Mouse (Mus musculus) layer of hippocampus, adult 2 months (tissue): ENCODE results near the gene Snx18. TPM values are rescaled to one million over a fixed set of nuclear protein-coding genes. Genes with fewer than 3 reads are reported as not detected.

Experiments
- DNase-seq, 2 experiments: peaks; one replicate each; pipeline ENCODE4 v3.0.0; 2022; ENCODE audit warnings: low spot score in 2 of 2
- H3K27ac ChIP-seq: fragments of 200-600 bp; 2 replicates; pipeline ENCODE4 v1.8.1; 2022
- H3K4me3 ChIP-seq: fragments of 200-600 bp; 2 replicates; pipeline ENCODE4 v1.8.1; 2022; ENCODE audit warnings: mild to moderate bottlenecking
- CTCF ChIP-seq: fragments of 200-600 bp; conservative IDR thresholded peaks from 2 replicates; pipeline ENCODE4 v1.8.1; 2022; ENCODE audit warnings: antibody characterized with exemption, mild to moderate bottlenecking, moderate library complexity
- total RNA-seq, 2 experiments: library from RNA; stranded (reverse); gene quantifications; 2 replicates each; pipeline ENCODE4 v1.2.3; 2021

The Snx18 gene
- total RNA-seq, 2 experiments from 2014 or later, result 20.1 to 20.6 TPM

DNA sequence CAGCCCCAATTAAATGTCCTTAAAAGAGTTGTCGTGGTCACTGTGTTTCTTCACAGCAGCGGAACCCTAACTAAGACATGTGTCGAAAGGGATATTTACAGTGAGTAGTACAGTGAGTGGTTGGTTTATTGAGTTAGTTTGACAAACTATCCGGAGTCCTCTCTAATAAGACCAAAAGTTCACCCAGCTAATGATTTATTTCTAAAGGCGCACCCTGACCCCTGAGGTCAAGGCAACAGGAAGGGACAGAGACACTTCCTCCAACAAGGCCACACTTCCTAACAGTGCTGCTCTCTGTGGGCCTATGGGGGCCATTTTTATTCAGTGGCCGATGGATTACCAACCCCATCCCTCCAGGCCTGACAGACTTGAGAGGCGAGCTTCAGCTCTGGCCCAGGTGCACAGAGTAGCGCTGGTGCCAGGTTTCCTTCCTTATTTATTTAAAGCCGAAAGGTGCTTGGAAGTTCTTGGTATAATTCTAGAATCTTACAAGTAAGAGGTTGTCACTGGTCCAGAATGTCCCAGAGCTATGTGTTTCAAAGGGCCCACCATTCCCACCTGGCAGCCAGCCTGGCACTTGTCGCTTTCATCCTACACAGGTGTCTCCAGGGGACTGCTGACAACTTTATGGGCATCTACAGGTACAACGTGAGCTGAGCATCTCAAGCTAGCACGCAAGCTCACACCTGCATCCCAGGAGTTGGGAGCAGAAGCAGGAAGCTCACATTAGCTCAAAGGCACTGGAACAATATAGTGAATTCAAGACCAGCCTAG, 16.3 kb downstream of the Snx18 start:
- DNase-seq, result no peak
- Histone ChIP-seq H3K27ac (peak overlapping the region; percentile 61; the same call in 1 of the 2 replicates), H3K4me3 (no peak overlapping the region)
- no peak for TF ChIP-seq CTCF

DNA sequence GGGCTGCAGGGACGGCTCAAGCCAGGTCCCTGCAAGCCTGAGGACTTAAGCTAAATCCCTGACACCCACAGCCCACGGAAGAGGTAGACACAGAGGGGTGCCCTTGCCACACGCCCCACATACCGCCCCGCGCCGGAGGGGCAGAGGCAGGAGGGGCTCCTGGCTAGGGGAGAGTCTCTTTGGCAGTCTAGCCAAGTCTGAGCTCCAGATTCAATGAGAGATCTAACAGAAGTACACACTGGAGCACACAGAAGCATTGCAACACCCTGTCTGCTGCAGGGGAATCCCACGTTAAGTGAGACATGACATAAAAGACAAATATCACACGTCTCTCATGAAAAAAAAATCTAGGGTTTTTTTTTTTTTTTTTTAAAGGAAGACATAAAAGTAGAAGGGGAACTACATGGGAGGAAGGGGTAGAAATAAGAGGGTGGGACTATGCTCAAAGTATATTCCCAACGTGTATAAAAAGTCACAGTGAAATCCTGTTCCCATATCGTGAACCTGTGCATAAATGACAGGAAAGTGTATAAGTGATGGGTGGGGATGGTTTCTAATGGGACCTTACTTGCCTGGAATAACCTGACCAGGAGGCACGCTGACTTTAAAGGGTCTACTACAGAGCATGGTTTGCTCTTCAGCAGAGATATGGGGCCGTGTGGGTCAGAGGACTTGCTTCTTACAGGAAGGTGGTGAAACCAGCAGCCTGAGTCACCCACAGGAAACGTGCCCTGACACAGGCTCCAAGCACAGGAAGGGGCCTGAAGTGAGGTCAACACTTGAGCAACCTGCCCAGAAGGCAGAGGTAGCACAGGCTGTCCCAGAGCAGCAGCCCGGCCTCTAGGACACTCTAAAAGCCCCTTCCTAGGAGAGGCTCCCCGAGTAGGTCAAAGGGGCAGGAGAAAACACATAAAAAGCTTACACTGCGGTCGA, 17.6 kb downstream of the Snx18 start:
- no peak overlapping the region for H3K4me3 ChIP-seq
- no peak overlapping the region for H3K27ac ChIP-seq
- TF ChIP-seq CTCF, result no peak
- DNase-seq, result no peak

- Histone ChIP-seq H3K4me3 (no peak overlapping the region), H3K27ac (no peak overlapping the region)
- no peak for DNase-seq
- TF ChIP-seq CTCF, result no peak
These were observed 18.4 kb downstream of the Snx18 start for GRCm38 (mm10) chr13:113599701-113600530.

GRCm38 (mm10) chr13:113597616-113598015, 20.7 kb downstream of the Snx18 start:
- no peak overlapping the region for H3K27ac ChIP-seq
- no peak for DNase-seq
- TF ChIP-seq CTCF, result no peak
- no peak overlapping the region for H3K4me3 ChIP-seq

DNA sequence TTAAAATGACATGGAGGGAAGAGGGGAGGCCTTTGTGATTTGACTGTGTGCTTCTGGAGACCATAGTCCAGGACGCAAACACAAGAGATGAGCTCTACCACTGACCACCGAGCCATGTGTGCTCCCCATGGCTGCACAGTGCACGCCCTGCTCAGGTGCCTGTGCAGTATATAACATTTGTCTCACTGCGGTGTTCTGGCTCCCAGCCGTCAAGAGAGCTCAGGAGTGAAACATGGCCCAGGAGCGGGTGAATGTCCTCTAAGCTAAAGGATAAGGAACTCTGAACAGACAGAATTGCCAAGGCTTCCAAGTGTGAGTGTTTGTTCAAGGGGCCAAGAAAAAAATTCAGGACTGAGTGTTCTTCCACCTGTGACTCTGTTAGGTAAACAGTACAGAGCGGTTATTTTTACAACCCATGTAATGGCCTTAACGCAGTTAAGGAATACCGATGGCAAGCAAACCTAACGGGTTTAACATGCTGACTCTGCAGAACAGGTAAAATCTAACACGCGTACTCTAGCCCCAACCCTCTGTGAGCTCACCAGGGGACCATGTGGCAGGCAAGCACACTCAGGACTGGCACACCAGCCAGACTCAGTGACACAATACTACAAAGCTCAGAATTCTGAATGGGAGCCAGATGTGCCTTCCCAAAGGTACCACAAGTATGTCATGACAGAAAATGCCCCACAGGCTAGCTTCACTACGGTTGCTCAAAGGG, 21.4 kb downstream of the Snx18 start:
- DNase-seq, result no peak
- no peak overlapping the region for H3K27ac ChIP-seq
- no peak overlapping the region for H3K4me3 ChIP-seq
- no peak for TF ChIP-seq CTCF

GRCm38 (mm10) chr13:113595987-113596386, 22.4 kb downstream of the Snx18 start:
- no peak for DNase-seq
- TF ChIP-seq CTCF, result peak; percentile 39
- H3K27ac ChIP-seq, result 0 out of 2 replicates have a peak overlapping the region, but pooled peaks have one; percentile 7
- peak overlapping the region; percentile 13; the same call in 1 of the 2 replicates for H3K4me3 ChIP-seq

GRCm38 (mm10) chr13:113595219-113595618, 23.1 kb downstream of the Snx18 start:
- DNase-seq, result no peak
- H3K4me3 ChIP-seq, result no peak overlapping the region
- H3K27ac ChIP-seq, result no peak overlapping the region
- no peak for TF ChIP-seq CTCF

- Histone ChIP-seq H3K27ac (no peak overlapping the region), H3K4me3 (no peak overlapping the region)
- no peak for DNase-seq
- no peak for TF ChIP-seq CTCF
These were observed 24.0 kb downstream of the Snx18 start for GRCm38 (mm10) chr13:113594361-113594760.

- DNase-seq, result no peak
- TF ChIP-seq CTCF, result no peak
- H3K4me3 ChIP-seq, result no peak overlapping the region
- no peak overlapping the region for H3K27ac ChIP-seq
These were observed 24.7 kb downstream of the Snx18 start for GRCm38 (mm10) chr13:113593711-113594110.

- no peak for DNase-seq
These were observed 25.6 kb downstream of the Snx18 start for GRCm38 (mm10) chr13:113592703-113593200.

GRCm38 (mm10) chr13:113591336-113591735, 27.0 kb downstream of the Snx18 start:
- Histone ChIP-seq H3K4me3 (no peak overlapping the region), H3K27ac (no peak overlapping the region)
- no peak for DNase-seq
- no peak for TF ChIP-seq CTCF

More at GRCm38 (mm10) chr13:113592703-113593200, 25.6 kb downstream of the Snx18 start:
- no peak overlapping the region for H3K4me3 ChIP-seq
- H3K27ac ChIP-seq, result no peak overlapping the region
- TF ChIP-seq CTCF, result no peak

GRCm38 (mm10) chr13:113590216-113590615, 28.1 kb downstream of the Snx18 start:
- no peak for TF ChIP-seq CTCF
- H3K4me3 ChIP-seq, result no peak overlapping the region
- H3K27ac ChIP-seq, result no peak overlapping the region
- DNase-seq, result no peak
